Mouse (Mus musculus): ENCODE measurements around the gene Eif4e2.

DNA sequence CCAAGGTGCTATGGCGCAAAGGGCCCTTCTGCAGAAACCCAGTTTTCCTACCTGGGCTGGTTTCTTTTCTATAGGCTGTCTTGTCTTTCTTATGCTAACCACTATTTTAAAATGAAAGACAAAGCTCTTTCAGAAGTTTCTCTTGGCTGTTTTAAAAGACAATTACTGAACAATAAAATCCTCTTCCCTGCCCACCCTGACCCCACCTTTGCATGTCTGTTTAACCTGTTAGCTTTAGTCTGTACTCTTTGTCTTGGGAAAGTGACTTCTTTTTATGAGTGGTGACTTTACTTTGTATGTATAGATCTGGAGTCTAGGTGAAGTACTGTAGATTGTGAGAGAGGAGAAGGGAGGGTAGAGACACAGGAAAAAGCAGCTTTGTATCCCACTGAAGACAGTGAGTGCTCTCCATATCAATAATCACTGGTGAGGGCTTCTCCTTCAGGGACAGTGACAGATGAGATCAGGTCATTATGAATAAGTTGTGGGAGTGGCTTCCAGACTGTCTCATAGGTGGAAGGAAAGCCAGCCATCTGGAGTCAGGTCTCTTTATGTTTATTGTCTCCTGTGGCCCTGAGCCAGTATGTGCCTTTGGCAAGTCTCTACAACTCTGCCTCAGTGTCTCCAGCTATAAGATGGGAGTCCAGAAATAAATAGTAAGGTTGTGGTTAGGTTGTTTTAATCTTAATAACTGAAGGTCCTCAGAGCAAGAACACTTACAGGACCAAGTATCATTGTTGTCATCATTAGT lies 12.9 kb downstream of the Eif4e2 start:
- TF ChIP-seq CTCF (IDR thresholded peaks at IDR 0.05) (no peak), EP300 (IDR thresholded peaks at IDR 0.05) (no peak)
